Mouse (Mus musculus): Measurements from ENCODE around the gene Gcnt7.

Gcnt7 gene

GRCm38 (mm10) chr2:172401116-172401825, 57.1 kb downstream of the Gcnt7 start:
- DNase-seq: no peak

Measured in kidney, postnatal 14 days (tissue).